Mouse (Mus musculus): Measurements from ENCODE around the gene Map6d1.

GRCm38 (mm10) chr16:20192043-20192442 is 49.1 kb downstream of the Map6d1 start:
- TF ChIP-seq CTCF (IDR thresholded peaks at IDR 0.05; ENCODE audit: control insufficient read depth, insufficient read depth, insufficient read length) (no peak), MYOG (IDR thresholded peaks at IDR 0.05; ENCODE audit: control insufficient read depth, extremely low read depth, insufficient read length) (no peak), MYOD1 (IDR thresholded peaks at IDR 0.05; ENCODE audit: control insufficient read depth, insufficient read length, low read depth) (no peak), MAX (IDR thresholded peaks at IDR 0.05) (no peak), USF1 (IDR thresholded peaks at IDR 0.05; ENCODE audit: low read depth) (no peak)
